Mouse (Mus musculus): ENCODE measurements around the gene Tle1. TPM values are rescaled to one million over a fixed set of nuclear protein-coding genes. Genes with fewer than 3 reads are reported as not detected.

Gene Tle1
- 25.3 and 27.8 TPM in 2 replicates for polyA plus RNA-seq (2015; fragmentation: Nextera tagmentation; extraction: Ambion mirVana)

DNA sequence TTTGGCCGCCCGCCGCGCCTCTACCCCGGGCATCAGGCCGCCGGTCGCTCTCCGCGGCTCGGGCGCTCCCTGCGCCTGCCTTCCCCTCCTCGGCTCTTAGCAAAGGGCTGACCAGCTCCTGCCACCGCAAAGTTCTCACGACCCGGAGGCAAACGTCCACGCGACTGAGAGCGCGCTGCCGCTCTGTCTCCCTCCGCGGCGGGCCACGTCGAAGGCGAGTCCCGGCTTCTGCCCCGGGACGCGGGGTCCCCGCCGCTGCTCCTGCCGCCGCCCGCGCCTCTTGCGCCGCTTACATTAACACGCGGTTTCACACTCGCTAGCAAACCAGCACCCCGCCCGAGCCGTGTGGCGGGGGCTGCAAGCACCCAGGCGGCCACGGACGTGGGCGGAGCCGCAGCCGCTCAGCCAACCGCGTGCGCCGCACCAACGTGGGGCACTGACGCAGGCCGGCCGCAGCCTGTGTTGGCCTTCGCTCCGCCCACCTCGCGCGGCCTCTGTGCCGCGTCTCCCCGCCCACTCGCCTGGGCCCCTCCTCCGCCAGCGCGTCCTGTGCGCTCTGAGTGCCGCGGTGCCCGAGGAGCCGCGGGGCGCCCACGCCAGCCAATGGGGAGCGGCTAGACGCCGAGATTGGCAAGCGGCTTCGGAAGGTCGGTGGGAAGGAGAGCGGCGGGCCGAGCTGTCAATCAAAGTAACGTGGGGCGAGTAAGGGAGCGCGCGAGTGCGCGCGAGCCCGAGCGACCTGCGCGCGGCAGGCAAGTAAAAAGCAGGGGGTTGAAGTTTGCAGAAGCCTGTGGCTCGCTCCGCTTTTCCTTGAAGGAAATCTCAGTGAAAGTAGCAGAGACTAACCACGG is at the start of gene Tle1:
Gene Tle1, minus strand, starts transcription at position 361 of the 851 bp plus-strand sequence.
- Histone ChIP-seq H3K36me3 (no peaks in the 10 kb centered on the region), H3K4me3 (replicated peaks) (peak within 1 kb of the TSS; percentile 89), H3K4me2 (peak within 1 kb of the TSS; percentile 85), H3K9ac (replicated peaks) (peak within 1 kb of the TSS; percentile 80), H3K27ac (replicated peaks) (peak within 1 kb of the TSS; percentile 95), H3K27me3 (replicated peaks) (no peaks in the 10 kb centered on the region), H3K4me1 (peaks cover 42% of the 10 kb centered on the region), H3K9me3 (replicated peaks) (no peaks in the 10 kb centered on the region)
- WGBS = under 1% methylated on average over 105 of the region's 107 CpGs
- peak; percentile 96 for ATAC-seq (ENCODE audit: low FRiP score)

DNA sequence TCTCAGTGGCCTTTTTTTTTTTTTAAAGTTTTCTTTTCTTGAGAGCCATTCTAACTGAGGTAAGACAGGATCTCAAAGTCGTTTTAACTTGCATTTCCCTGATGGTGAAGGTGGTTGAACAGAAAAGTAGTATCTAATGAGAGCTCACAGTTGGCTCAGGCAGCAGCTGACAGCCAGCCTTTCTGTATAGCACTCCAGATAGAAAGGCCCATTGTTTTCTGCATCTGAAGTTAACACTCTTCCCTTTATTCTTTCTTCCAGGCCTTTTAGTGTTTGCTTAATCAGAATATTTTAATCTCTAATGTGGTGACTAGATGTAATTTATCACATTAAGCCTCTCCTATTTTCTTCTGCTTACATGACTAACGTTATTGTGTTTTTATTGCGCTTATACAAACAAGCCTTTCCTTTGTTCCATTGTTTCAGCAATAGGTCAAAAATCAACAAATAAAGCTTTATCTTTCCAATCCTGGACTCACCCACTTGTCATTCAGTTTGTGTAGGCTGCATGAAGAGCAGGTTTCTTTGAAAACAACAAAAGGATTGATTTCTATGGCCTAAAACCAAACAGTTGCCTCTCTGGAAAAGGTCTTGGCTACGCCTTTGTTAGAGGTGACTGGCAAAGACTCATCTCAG is 33.0 kb upstream of the Tle1 start:
- H3K4me3 ChIP-seq (replicated peaks) = no peak overlapping the region
- no peaks in the 10 kb centered on the region for H3K36me3 ChIP-seq
- 19% methylated on average over 4 of the region's 4 CpGs for WGBS
- H3K4me2 ChIP-seq = no peak overlapping the region
- no peaks in the 10 kb centered on the region for H3K9me3 ChIP-seq (replicated peaks)
- H3K9ac ChIP-seq (replicated peaks) = no peak overlapping the region
- H3K27ac ChIP-seq (replicated peaks) = no peak overlapping the region
- H3K4me1 ChIP-seq = no peaks in the 10 kb centered on the region
- no peaks in the 10 kb centered on the region for H3K27me3 ChIP-seq (replicated peaks)
- no peak for ATAC-seq (ENCODE audit: low FRiP score)

DNA sequence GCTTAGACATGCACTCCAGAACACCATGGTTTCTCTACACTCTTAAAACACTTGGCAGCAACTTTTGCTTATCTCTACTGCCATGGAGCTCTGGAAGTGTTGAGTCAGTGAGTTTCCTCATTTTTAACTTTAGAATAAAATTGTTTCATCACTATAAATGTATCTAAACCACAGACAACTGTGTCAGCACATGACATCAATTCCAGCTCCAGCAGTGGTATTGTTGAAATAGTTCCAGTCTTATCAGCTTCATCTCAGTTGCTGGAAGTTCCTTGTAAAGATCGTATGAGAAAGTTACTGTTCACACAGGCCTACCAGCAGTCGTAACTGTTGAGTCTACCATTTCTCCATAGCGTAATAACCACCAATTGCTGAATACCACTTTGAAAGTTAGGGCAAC is 31.5 kb upstream of the Tle1 start:
- no peaks in the 10 kb centered on the region for H3K27me3 ChIP-seq (replicated peaks)
- no peak overlapping the region for H3K9ac ChIP-seq (replicated peaks)
- no peak for ATAC-seq (ENCODE audit: low FRiP score)
- H3K4me1 ChIP-seq = no peaks in the 10 kb centered on the region
- no peaks in the 10 kb centered on the region for H3K9me3 ChIP-seq (replicated peaks)
- no peak overlapping the region for H3K4me2 ChIP-seq
- no peak overlapping the region for H3K4me3 ChIP-seq (replicated peaks)
- H3K27ac ChIP-seq (replicated peaks) = no peak overlapping the region
- H3K36me3 ChIP-seq = no peaks in the 10 kb centered on the region
- 84% methylated on average over 3 of the region's 3 CpGs for WGBS

DNA sequence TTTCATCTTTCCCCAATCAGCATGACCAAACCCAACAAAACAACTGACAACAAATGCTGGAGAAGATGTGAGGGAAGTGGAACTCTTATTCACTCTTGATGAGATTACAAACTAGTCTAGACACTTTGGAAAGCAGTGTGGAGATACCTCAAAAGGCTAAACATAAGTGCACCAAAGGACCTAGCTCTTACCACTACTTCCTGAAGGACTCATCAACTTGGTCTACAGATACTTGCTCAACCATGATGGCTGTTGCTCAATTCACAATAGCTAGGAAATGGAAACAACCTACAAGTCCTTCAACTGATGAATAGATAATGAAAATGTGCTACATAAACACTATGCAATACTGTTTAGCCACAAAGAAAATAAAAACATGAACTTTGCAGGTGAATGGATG is 30.1 kb upstream of the Tle1 start:
- Histone ChIP-seq H3K4me3 (replicated peaks) (no peak overlapping the region), H3K4me2 (no peak overlapping the region), H3K4me1 (no peaks in the 10 kb centered on the region), H3K27me3 (replicated peaks) (no peaks in the 10 kb centered on the region), H3K9me3 (replicated peaks) (no peaks in the 10 kb centered on the region), H3K27ac (replicated peaks) (no peak overlapping the region), H3K36me3 (no peaks in the 10 kb centered on the region), H3K9ac (replicated peaks) (no peak overlapping the region)
- ATAC-seq (ENCODE audit: low FRiP score) = no peak

DNA sequence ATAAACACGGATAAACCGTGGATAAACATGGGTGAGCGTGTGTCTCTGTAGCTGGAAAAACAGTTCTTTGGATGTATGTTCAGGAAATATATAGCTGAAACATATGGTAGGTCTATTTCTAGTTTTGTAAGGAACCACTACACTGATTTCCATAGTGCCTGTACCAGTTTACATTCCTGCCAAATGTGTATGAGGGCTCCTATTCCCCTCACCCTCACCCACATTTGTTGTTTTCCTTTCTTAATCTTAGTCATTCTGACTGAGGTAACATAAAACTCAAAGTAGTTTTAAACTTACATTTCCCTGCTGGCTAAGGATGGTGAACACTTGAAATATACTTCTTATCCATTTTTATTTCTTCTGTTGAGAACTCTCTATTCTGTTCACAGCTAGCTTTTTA is 20.9 kb upstream of the Tle1 start:
- Histone ChIP-seq H3K4me2 (no peak overlapping the region), H3K27ac (replicated peaks) (no peak overlapping the region), H3K4me3 (replicated peaks) (no peak overlapping the region), H3K27me3 (replicated peaks) (no peaks in the 10 kb centered on the region), H3K9ac (replicated peaks) (no peak overlapping the region), H3K4me1 (no peaks in the 10 kb centered on the region), H3K36me3 (no peaks in the 10 kb centered on the region), H3K9me3 (replicated peaks) (no peaks in the 10 kb centered on the region)
- WGBS = 91% methylated on average over 3 of the region's 3 CpGs
- ATAC-seq (ENCODE audit: low FRiP score) = no peak

DNA sequence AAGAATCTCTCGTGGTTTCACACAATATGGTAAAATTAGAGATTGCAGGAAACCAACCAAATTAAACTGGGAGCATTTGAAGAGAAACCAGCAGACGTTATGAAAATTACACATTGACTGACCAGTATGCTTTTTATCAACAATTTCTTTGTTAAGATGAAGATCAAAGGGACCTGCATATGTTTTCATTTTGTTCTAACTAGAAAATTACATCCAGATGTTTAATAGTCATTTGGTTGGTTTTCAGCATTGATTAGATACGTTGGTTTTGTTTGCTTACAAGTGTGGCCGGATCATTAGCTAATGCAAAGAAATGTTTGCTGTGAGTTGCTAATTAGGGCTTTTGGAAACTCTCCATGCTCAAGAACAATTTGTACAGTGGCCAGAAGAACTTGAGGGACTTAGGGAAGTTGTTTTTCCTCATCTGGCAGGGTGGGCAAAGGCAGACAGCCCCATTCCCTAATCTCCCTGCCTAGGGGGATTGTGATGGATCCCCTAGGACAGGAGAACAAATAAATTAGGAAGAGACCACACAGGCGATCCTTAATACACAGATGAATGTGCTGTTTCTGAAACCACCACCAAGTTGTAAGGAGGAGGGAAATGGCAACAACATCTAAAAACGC is 3.8 kb upstream of the Tle1 start:
- 32% methylated on average over 6 of the region's 6 CpGs for WGBS

DNA sequence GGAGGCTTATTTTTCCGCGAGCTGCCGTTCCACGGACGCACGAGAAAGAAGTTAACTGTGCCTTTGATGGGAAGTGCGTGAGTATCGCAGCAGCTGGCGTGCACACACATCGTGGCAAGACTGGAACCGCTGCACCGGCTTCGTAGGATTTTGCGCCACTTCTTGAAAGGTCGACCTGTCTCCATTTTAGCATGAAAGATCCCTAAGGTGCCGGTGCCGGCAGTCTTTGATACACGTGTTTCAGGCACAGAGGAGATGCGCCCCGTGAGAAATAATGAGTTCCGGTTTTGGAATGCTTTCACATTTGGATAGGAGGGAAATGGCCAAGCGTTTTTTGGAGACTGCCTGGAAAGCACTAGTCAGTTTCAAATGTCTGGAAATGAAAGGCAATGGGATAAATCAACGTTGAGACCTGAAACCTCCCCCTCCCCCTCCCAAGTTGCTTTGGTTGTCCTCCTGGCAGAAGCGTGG is 837 bp upstream of the Tle1 start:
- H3K27ac ChIP-seq (replicated peaks) = peak overlapping the region; percentile 95
- peak overlapping the region; percentile 85 for H3K4me2 ChIP-seq
- no peaks in the 10 kb centered on the region for H3K9me3 ChIP-seq (replicated peaks)
- peak; percentile 9; the same call in 1 of the 2 replicates for ATAC-seq (ENCODE audit: low FRiP score)
- peak overlapping the region; percentile 89 for H3K4me3 ChIP-seq (replicated peaks)
- peaks cover 38% of the 10 kb centered on the region for H3K4me1 ChIP-seq
- peak overlapping the region; percentile 46 for H3K9ac ChIP-seq (replicated peaks)
- no peaks in the 10 kb centered on the region for H3K27me3 ChIP-seq (replicated peaks)
- WGBS = under 1% methylated on average over 24 of the region's 24 CpGs
- no peaks in the 10 kb centered on the region for H3K36me3 ChIP-seq

More for the DNA sequence above, 3.8 kb upstream of the Tle1 start:
- H3K36me3 ChIP-seq = no peaks in the 10 kb centered on the region
- H3K4me2 ChIP-seq = peak overlapping the region; percentile 36
- no peaks in the 10 kb centered on the region for H3K9me3 ChIP-seq (replicated peaks)
- ATAC-seq (ENCODE audit: low FRiP score) = no peak
- H3K4me3 ChIP-seq (replicated peaks) = peak overlapping the region; percentile 0; the same call in 1 of the 2 replicates
- no peak overlapping the region for H3K27ac ChIP-seq (replicated peaks)
- no peak overlapping the region for H3K9ac ChIP-seq (replicated peaks)
- no peaks in the 10 kb centered on the region for H3K27me3 ChIP-seq (replicated peaks)
- peaks cover 20% of the 10 kb centered on the region for H3K4me1 ChIP-seq

DNA sequence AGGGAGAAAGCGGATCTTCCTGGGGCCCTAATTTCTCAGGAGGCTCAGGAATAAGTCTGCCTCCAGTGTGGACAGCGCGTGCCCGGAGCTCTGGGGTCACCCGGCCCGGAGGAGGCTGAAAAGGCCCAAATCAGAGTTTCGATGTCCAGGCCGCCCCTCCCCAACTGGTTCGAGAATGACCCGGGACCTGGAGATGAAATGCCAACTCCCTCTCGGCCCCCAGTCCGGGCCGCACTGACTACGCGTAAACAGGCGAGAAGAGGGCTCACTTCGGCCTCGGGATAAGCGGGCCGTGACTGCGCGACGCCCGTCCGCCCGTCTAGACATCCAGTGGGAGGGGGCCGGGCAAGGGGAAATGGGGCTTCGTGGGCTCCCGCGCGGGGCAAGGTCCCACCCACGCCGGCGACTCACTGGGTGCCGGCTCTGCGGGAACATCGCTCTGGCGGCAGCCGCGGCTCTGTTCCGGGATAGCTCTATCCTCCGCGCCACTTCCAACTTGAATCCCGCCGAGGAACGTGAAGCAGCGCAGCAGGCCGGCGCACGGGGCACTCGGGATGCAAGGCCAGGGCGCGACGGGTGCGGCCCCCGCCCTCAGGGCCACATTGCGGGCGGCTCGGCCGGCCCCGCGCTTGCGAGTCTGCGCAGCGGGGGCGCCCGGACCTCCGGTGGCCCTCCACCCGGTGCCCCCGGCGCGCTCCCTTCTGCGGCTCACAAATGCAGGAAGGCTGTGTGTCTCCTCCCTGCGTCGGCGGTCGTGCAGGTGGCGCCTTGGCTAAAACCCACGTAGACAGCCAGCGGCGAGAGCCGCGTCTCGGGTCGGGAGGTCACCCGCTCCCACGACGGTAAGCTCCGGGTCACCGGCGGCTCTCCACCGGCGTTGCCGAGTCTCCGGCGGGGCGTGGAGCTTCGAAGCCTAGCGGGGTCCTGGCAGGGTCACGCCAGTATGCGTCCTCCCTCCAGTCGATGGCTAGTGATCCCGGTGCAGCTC is 854 bp downstream of the Tle1 start:
- Histone ChIP-seq H3K4me1 (peaks cover 51% of the 10 kb centered on the region), H3K4me2 (peak overlapping the region; percentile 85), H3K27me3 (replicated peaks) (no peaks in the 10 kb centered on the region), H3K9ac (replicated peaks) (peak overlapping the region; percentile 80), H3K9me3 (replicated peaks) (no peaks in the 10 kb centered on the region), H3K36me3 (no peaks in the 10 kb centered on the region), H3K4me3 (replicated peaks) (peak overlapping the region; percentile 89), H3K27ac (replicated peaks) (peak overlapping the region; percentile 95)
- whole genome bisulfite sequencing = under 1% methylated on average over 89 of the region's 103 CpGs
- peak; percentile 6; the same call in 1 of the 2 replicates for ATAC-seq (ENCODE audit: low FRiP score)

DNA sequence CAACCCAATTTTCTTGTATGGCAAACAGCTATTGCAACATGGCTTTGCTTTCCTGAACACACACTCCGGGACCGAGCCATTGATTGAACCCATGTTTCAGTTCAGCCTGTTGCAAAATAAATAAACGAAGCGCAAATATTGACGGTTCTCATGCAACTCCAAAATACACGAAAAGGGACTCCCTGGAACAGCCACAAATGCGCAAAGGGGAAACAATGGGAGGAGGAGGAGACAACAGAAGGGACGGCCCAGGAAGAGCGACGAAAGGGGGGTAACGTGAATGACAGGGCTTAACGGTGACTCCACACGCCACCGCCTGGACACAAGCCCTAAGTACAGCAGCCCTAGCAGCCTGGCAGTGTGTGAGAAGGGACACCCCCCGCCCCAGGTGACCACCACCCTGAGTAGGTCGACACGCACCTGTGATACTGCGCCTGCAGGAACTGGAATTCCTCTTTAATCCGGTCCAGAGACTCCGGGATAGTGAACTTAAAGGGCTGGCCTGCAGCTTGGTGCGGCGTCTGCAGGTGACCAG is 1.8 kb downstream of the Tle1 start:
- H3K4me2 ChIP-seq = peak overlapping the region; percentile 85
- peaks cover 47% of the 10 kb centered on the region for H3K4me1 ChIP-seq

DNA sequence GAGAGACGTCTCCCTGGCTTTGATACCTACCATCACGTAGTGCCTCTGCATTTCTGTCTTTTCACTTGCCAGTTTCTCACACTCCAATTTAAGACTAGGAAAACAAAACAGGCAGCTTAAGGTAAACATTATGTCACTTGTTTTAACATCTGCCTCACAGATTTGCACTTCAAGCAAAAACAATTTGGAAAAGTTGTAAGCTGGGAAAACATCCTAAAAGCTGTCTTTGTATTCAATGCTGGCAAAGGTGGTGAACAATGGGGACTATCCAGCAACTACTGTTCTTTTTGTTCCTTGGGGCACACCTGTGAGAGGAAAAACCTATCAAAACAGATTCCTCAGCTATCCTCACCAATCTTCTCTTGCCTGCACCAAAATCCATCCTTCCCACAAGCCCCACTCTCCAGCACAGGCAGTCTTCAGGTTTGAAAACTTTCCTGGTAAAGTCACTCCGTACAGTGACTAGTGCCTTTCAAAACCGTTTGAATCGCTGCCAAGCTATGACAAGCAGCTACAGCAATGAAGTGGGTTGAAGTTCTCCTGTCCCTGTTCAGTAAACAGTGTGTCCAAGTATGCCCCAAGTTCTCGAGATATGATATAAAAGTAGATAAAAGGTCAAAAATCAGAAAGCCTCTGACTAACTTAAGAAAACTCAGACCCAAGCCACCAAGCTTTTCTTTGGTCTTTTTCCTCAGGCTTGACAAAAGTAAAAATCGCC is 2.7 kb downstream of the Tle1 start:
- ATAC-seq (ENCODE audit: low FRiP score) = no peak
- WGBS = 13% methylated on average over 7 of the region's 7 CpGs
- Histone ChIP-seq H3K27ac (replicated peaks) (no peak overlapping the region), H3K4me2 (peak overlapping the region; percentile 85), H3K4me1 (peaks cover 45% of the 10 kb centered on the region), H3K4me3 (replicated peaks) (peak overlapping the region; percentile 89), H3K27me3 (replicated peaks) (no peaks in the 10 kb centered on the region), H3K9ac (replicated peaks) (peak overlapping the region; percentile 80), H3K36me3 (no peaks in the 10 kb centered on the region), H3K9me3 (replicated peaks) (no peaks in the 10 kb centered on the region)

More for the DNA sequence above, 1.8 kb downstream of the Tle1 start:
- H3K9me3 ChIP-seq (replicated peaks) = no peaks in the 10 kb centered on the region
- ATAC-seq (ENCODE audit: low FRiP score) = peak; percentile 33
- H3K9ac ChIP-seq (replicated peaks) = peak overlapping the region; percentile 80
- no peaks in the 10 kb centered on the region for H3K27me3 ChIP-seq (replicated peaks)
- under 1% methylated on average over 22 of the region's 22 CpGs for WGBS
- H3K4me3 ChIP-seq (replicated peaks) = peak overlapping the region; percentile 89
- no peaks in the 10 kb centered on the region for H3K36me3 ChIP-seq
- H3K27ac ChIP-seq (replicated peaks) = peak overlapping the region; percentile 95
